Mouse (Mus musculus) cerebellum, adult 2 months (tissue): ENCODE measurements around the gene Dut.

ENCODE experiments used
- CTCF ChIP-seq: fragments of 200-500 bp; IDR thresholded peaks from 2 replicates; pipeline ENCODE4 v1.5.1; 2011; ENCODE audit warnings: low read depth, mild to moderate bottlenecking, control low read depth, low read length, moderate library complexity, borderline replicate concordance; ENCODE audit not compliant: insufficient read depth
- POLR2A ChIP-seq: fragments of 200-500 bp; IDR thresholded peaks from 2 replicates; pipeline ENCODE4 v1.6.1; 2011; ENCODE audit warnings: low read length, control low read depth, borderline replicate concordance; ENCODE audit not compliant: insufficient read depth

DNA sequence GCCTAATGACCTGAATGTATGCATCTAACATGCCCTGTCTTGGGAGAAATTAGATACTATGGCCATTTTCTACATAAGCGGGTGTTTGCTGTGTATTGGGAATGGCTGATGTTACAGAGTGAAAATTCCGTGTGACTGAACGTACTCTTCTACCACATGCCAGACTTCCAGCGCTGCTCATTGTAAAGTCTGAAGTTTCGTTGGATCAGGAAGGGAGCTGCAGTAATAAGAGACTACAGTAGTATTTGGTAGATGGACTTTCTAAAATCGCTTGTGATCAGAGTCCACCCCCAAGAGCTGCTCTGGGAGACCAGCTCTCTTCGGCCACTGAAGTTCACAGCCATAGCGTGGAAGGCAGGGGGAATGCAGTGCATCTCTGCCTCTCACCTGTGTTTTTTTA lies 1.3 kb downstream of the Dut start:
- TF ChIP-seq POLR2A: no peak
- no peak for TF ChIP-seq CTCF
